Mouse (Mus musculus) C2C12 (cell line): ENCODE measurements around the gene Baz2b.

Experiments
- CEBPB ChIP-seq: IDR thresholded peaks from one replicate; pipeline ENCODE4 v1.6.1; 2011; ENCODE audit warnings: low read depth, mild to moderate bottlenecking, control low read depth, moderate library complexity
- CTCF ChIP-seq: IDR thresholded peaks from one replicate; pipeline ENCODE4 v1.5.1; 2011; ENCODE audit not compliant: control insufficient read depth, insufficient read depth, insufficient read length
- MAX ChIP-seq: IDR thresholded peaks from one replicate; pipeline ENCODE4 v1.6.1; 2011; ENCODE audit warnings: mild to moderate bottlenecking, control low read depth
- MYOG ChIP-seq: IDR thresholded peaks from one replicate; pipeline ENCODE4 v1.6.1; 2011; ENCODE audit not compliant: control insufficient read depth, insufficient read length; ENCODE audit errors: extremely low read depth
- USF1 ChIP-seq: IDR thresholded peaks from one replicate; pipeline ENCODE4 v1.6.1; 2011; ENCODE audit warnings: low read depth, mild to moderate bottlenecking, control low read depth, moderate library complexity

DNA sequence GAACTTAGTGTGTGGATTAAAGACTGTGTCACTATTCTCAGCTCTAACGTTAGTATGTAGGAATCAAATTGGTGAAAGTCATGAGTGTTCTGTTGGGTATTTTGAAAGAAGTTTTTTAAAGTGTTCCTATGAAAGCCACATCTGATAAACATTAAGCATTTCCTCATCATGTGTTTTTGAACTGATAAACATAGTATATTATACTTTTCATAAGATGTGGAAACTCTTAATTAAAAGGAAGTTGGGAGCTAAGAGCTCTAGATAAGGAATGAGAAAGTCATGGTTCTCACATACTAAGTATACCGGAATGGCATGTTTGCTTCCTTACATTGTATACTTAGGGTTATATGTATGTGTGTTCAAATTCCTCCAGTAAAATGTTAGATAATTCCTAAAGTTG lies 20.7 kb upstream of the Baz2b start:
- no peak for TF ChIP-seq CTCF
- TF ChIP-seq MYOG = no peak
- no peak for TF ChIP-seq MAX
- no peak for TF ChIP-seq USF1
- no peak for TF ChIP-seq CEBPB
